Mouse (Mus musculus): Measurements from ENCODE around the gene Mdc1.

- no peak for TF ChIP-seq GATA1 (IDR thresholded peaks at IDR 0.05; ENCODE audit: borderline replicate concordance, low read length)
- no peak for TF ChIP-seq FLI1 (IDR thresholded peaks at IDR 0.05; ENCODE audit: low read length)
Observed at GRCm38 (mm10) chr17:35803020-35803419, 38.3 kb upstream of the Mdc1 start.

Data from megakaryocyte, embryonic 14.5 days (primary cell).